Mouse (Mus musculus): ENCODE measurements at regions not wholly inside any gene's neighbourhood (a gene's known extent, or its start where the extent isn't known, plus 50 kb on each side); places are given as distances from the start of the nearest gene placed in this dataset.

GRCm38 (mm10) chr9:61776446-61776845 is 137.9 kb downstream of the Rplp1 start:
- TF ChIP-seq POLR2A (IDR thresholded peaks at IDR 0.05; ENCODE audit: borderline replicate concordance, control insufficient read depth, low read depth, low read length) (no peak), CTCF (IDR thresholded peaks at IDR 0.05; ENCODE audit: control insufficient read depth, insufficient read depth, low read length) (no peak)
